Mouse (Mus musculus) lung, postnatal 0 days (tissue): ENCODE data around the gene H2-Ob. TPM values are rescaled to one million over a fixed set of nuclear protein-coding genes. Genes with fewer than 3 reads are reported as not detected.

Experiments used
- ATAC-seq: fragments of 200-750 bp; cut with Nextera tagmentation; 2 replicates; pipeline ENCODE4 v1.8.0; 2017; ENCODE audit warnings: moderate library complexity
- DNase-seq: peaks from one replicate; pipeline ENCODE4 v3.0.0-alpha.2; 2016; ENCODE audit warnings: low spot score
- H3K27ac ChIP-seq: fragments of 300-500 bp; sonication (generic); 2 replicates; pipeline ENCODE4 v1.5.1; 2014; ENCODE audit warnings: antibody characterized with exemption, mild to moderate bottlenecking, low read length, mixed read lengths
- H3K27me3 ChIP-seq: fragments of 300-500 bp; sonication (generic); replicated peaks from 2 replicates; pipeline ENCODE4 v1.6.1; 2014; ENCODE audit warnings: low read length, mixed read lengths; ENCODE audit not compliant: insufficient read depth
- H3K36me3 ChIP-seq: fragments of 300-500 bp; sonication (generic); 2 replicates; pipeline ENCODE4 v1.6.1; 2014; ENCODE audit warnings: low read length, mixed read lengths; ENCODE audit not compliant: insufficient read depth
- H3K4me1 ChIP-seq: fragments of 300-500 bp; sonication (generic); 2 replicates; pipeline ENCODE4 v1.6.1; 2014; ENCODE audit warnings: antibody characterized with exemption, low read depth, low read length, mixed read lengths; ENCODE audit not compliant: insufficient read depth
- H3K4me2 ChIP-seq: fragments of 300-500 bp; sonication (generic); replicated peaks from 2 replicates; pipeline ENCODE4 v1.6.1; 2014; ENCODE audit warnings: low read depth, mild to moderate bottlenecking, low read length, moderate library complexity, mixed read lengths
- H3K4me3 ChIP-seq: fragments of 300-500 bp; sonication (generic); 2 replicates; pipeline ENCODE4 v1.5.1; 2014; ENCODE audit warnings: low read depth, low read length
- H3K9ac ChIP-seq: fragments of 300-500 bp; sonication (generic); replicated peaks from 2 replicates; pipeline ENCODE4 v1.6.1; 2014; ENCODE audit warnings: low read depth, mild to moderate bottlenecking
- H3K9me3 ChIP-seq: fragments of 300-500 bp; sonication (generic); 2 replicates; pipeline ENCODE4 v1.6.1; 2016; ENCODE audit warnings: low read length, mixed read lengths
- CTCF ChIP-seq: IDR thresholded peaks from 2 replicates; pipeline ENCODE4 v1.5.1; 2016; ENCODE audit warnings: antibody characterized with exemption, mild to moderate bottlenecking
- EP300 ChIP-seq: IDR thresholded peaks from 2 replicates; pipeline ENCODE4 v1.6.1; 2016; ENCODE audit warnings: antibody characterized with exemption, mild to moderate bottlenecking, control low read depth
- WGBS: fragments of 180-500 bp; shearing (Covaris S2); extraction: QIAGEN DNeasy Blood & Tissue Kit; methylation state at CpG from one replicate; pipeline ENCODE4 v1.1.7; 2014; 5-methylcytosine and 5-hydroxymethylcytosine counted together
- polyA plus RNA-seq: library from polyadenylated mRNA; unstranded; fragments of >200 nt; fragmentation: Nextera tagmentation; extraction: Ambion mirVana; gene quantifications from 2 replicates; pipeline ENCODE4 v1.2.1, GENCODE M21; 2015

The H2-Ob gene
- polyA plus RNA-seq, 1 experiment from 2014 or later: 0.43 TPM

- ATAC-seq: peak; percentile 45
These were observed 33.5 kb upstream of the H2-Ob start for GRCm38 (mm10) chr17:34205021-34205745.

GRCm38 (mm10) chr17:34205746-34206176 lies 32.9 kb upstream of the H2-Ob start:
- 18% methylated on average over 9 of the region's 9 CpGs for WGBS
- Histone ChIP-seq H3K36me3 (no peaks in the 10 kb centered on the region), H3K4me2 (peak overlapping the region; percentile 94), H3K9ac (no peak overlapping the region), H3K9me3 (no peaks in the 10 kb centered on the region), H3K4me3 (no peak overlapping the region), H3K27ac (peak overlapping the region; percentile 75; the same call in 1 of the 2 replicates), H3K4me1 (no peaks in the 10 kb centered on the region), H3K27me3 (no peaks in the 10 kb centered on the region)
- TF ChIP-seq EP300 (no peak), CTCF (peak; percentile 85)
- ATAC-seq: peak; percentile 65
- peak; percentile 81 for DNase-seq

More at GRCm38 (mm10) chr17:34205021-34205745, 33.5 kb upstream of the H2-Ob start:
- H3K27ac ChIP-seq: peak overlapping the region; percentile 75
- DNase-seq: peak; percentile 52
- peak overlapping the region; percentile 94 for H3K4me2 ChIP-seq
- TF ChIP-seq EP300 (no peak), CTCF (no peak)
- peak overlapping the region; percentile 78 for H3K4me3 ChIP-seq
- no peaks in the 10 kb centered on the region for H3K27me3 ChIP-seq
- no peaks in the 10 kb centered on the region for H3K36me3 ChIP-seq
- peak overlapping the region; percentile 68 for H3K9ac ChIP-seq
- 14% methylated on average over 18 of the region's 18 CpGs for WGBS
- no peaks in the 10 kb centered on the region for H3K9me3 ChIP-seq
- H3K4me1 ChIP-seq: no peaks in the 10 kb centered on the region

- H3K27me3 ChIP-seq: no peaks in the 10 kb centered on the region
- H3K4me3 ChIP-seq: no peak overlapping the region
- H3K36me3 ChIP-seq: no peaks in the 10 kb centered on the region
- TF ChIP-seq CTCF (no peak), EP300 (no peak)
- DNase-seq: no peak
- H3K9me3 ChIP-seq: no peaks in the 10 kb centered on the region
- H3K27ac ChIP-seq: no peak overlapping the region
- no peak overlapping the region for H3K4me2 ChIP-seq
- H3K4me1 ChIP-seq: no peaks in the 10 kb centered on the region
- ATAC-seq: no peak
- WGBS: 80% methylated on average over 5 of the region's 5 CpGs
- no peak overlapping the region for H3K9ac ChIP-seq
These were observed 32.0 kb upstream of the H2-Ob start for GRCm38 (mm10) chr17:34206731-34207130.

GRCm38 (mm10) chr17:34207456-34207855 lies 31.2 kb upstream of the H2-Ob start:
- Histone ChIP-seq H3K27ac (no peak overlapping the region), H3K9me3 (no peaks in the 10 kb centered on the region), H3K4me3 (no peak overlapping the region), H3K4me2 (no peak overlapping the region), H3K9ac (no peak overlapping the region), H3K4me1 (no peaks in the 10 kb centered on the region), H3K36me3 (0 out of 2 replicates have a peak, but pooled peaks cover 3% of the 10 kb centered on the region), H3K27me3 (no peaks in the 10 kb centered on the region)
- WGBS: 65% methylated on average over 3 of the region's 3 CpGs
- DNase-seq (no peak), ATAC-seq (no peak)
- TF ChIP-seq EP300: no peak
- no peak for TF ChIP-seq CTCF

- 98% methylated on average over 9 of the region's 9 CpGs for WGBS
These were observed 30.8 kb upstream of the H2-Ob start for GRCm38 (mm10) chr17:34207866-34208265.

GRCm38 (mm10) chr17:34208421-34208820 lies 30.3 kb upstream of the H2-Ob start:
- Histone ChIP-seq H3K9ac (no peak overlapping the region), H3K27ac (no peak overlapping the region), H3K9me3 (no peaks in the 10 kb centered on the region), H3K4me1 (no peaks in the 10 kb centered on the region), H3K27me3 (0 out of 2 replicates have a peak, but pooled peaks cover 2% of the 10 kb centered on the region), H3K4me2 (no peak overlapping the region), H3K4me3 (no peak overlapping the region), H3K36me3 (0 out of 2 replicates have a peak, but pooled peaks cover 3% of the 10 kb centered on the region)
- TF ChIP-seq CTCF (no peak), EP300 (no peak)
- no peak for DNase-seq
- 25% methylated on average over 9 of the region's 10 CpGs for WGBS
- ATAC-seq: no peak

More at GRCm38 (mm10) chr17:34207866-34208265, 30.8 kb upstream of the H2-Ob start:
- H3K27ac ChIP-seq: no peak overlapping the region
- no peaks in the 10 kb centered on the region for H3K27me3 ChIP-seq
- DNase-seq (no peak), ATAC-seq (no peak)
- H3K4me3 ChIP-seq: no peak overlapping the region
- no peak overlapping the region for H3K4me2 ChIP-seq
- H3K4me1 ChIP-seq: no peaks in the 10 kb centered on the region
- TF ChIP-seq EP300 (no peak), CTCF (no peak)
- no peaks in the 10 kb centered on the region for H3K9me3 ChIP-seq
- H3K36me3 ChIP-seq: 0 out of 2 replicates have a peak, but pooled peaks cover 3% of the 10 kb centered on the region
- no peak overlapping the region for H3K9ac ChIP-seq
